Mouse (Mus musculus) G1E (cell line): ENCODE results near the gene Pou5f1.
"Not testable (repeated sequence)": the region's sequence is repeated elsewhere in the genome, so short reads cannot be mapped to it uniquely, and the experiment has no call there.

Experiments used
- CTCF ChIP-seq: IDR thresholded peaks from 2 replicates; pipeline ENCODE4 v1.5.1; 2012; ENCODE audit warnings: low read depth, low read length, inconsistent platforms, mixed read lengths
- GATA1 ChIP-seq: IDR thresholded peaks from 2 replicates; pipeline ENCODE4 v1.6.1; 2012; ENCODE audit warnings: borderline replicate concordance, low read length, inconsistent platforms, mixed read lengths
- GATA2 ChIP-seq: IDR thresholded peaks from 2 replicates; pipeline ENCODE4 v1.6.1; 2012; ENCODE audit warnings: low read depth, low read length, inconsistent platforms, borderline replicate concordance
- POLR2AphosphoS5 ChIP-seq: IDR thresholded peaks from 2 replicates; pipeline ENCODE4 v1.6.1; 2012; ENCODE audit warnings: low read depth, low read length, inconsistent platforms; ENCODE audit not compliant: insufficient replicate concordance
- TAL1 ChIP-seq: conservative IDR thresholded peaks from 2 replicates; pipeline ENCODE4 v1.6.1; 2012; ENCODE audit warnings: low read depth, low read length, inconsistent platforms, mixed read lengths

- not testable (repeated sequence) for TF ChIP-seq CTCF, TAL1, GATA1, POLR2AphosphoS5, GATA2
These were observed 2.5 kb downstream of the Pou5f1 start for GRCm38 (mm10) chr17:35508279-35508678.
